Mouse (Mus musculus): Measurements from ENCODE around the gene Git2. TPM values are rescaled to one million over a fixed set of nuclear protein-coding genes. Genes with fewer than 3 reads are reported as not detected.

Git2 gene
- polyA plus RNA-seq, 1 experiment, result 21.6 TPM

- TF ChIP-seq REST (IDR thresholded peaks at IDR 0.05; ENCODE audit: insufficient read depth, insufficient read length), result no peak
- TF ChIP-seq SRF (IDR thresholded peaks at IDR 0.05; ENCODE audit: control insufficient read depth, insufficient read length, low read depth), result no peak
- TF ChIP-seq POLR2AphosphoS2 (IDR thresholded peaks at IDR 0.05; ENCODE audit: insufficient read length, low read depth), result no peak
- TF ChIP-seq MYOD1 (IDR thresholded peaks at IDR 0.05; ENCODE audit: control insufficient read depth in 1 of 3, insufficient read length in 2 of 3, low read depth in 2 of 3), result no peak
- no peak for TF ChIP-seq TCF12 (IDR thresholded peaks at IDR 0.05; ENCODE audit: insufficient read depth, poor library complexity, severe bottlenecking)
- no peak for TF ChIP-seq USF1 (IDR thresholded peaks at IDR 0.05; ENCODE audit: low read depth)
- no peak for TF ChIP-seq CEBPB (IDR thresholded peaks at IDR 0.05; ENCODE audit: insufficient read depth, poor library complexity, severe bottlenecking)
- no peak for TF ChIP-seq MAX (IDR thresholded peaks at IDR 0.05; ENCODE audit: low read depth)
- TF ChIP-seq TCF3 (IDR thresholded peaks at IDR 0.05; ENCODE audit: insufficient read length, low read depth), result no peak
- no peak for TF ChIP-seq E2F4 (IDR thresholded peaks at IDR 0.05; ENCODE audit: insufficient read depth)
- no peak for TF ChIP-seq POLR2A (IDR thresholded peaks at IDR 0.05; ENCODE audit: insufficient read length, low read depth)
- no peak for TF ChIP-seq MYOG (IDR thresholded peaks at IDR 0.05; ENCODE audit: control insufficient read depth in 1 of 3, insufficient read depth in 1 of 3, insufficient read length in 2 of 3, low read depth in 2 of 3)
- H3ac ChIP-seq (ENCODE audit: control insufficient read depth, insufficient read length), result peak overlapping the region; percentile 26
- peak overlapping the region; percentile 44 for H3K4me3 ChIP-seq
- H3K27me3 ChIP-seq (ENCODE audit: control insufficient read depth, insufficient read depth, insufficient read length), result peaks cover 13% of the 10 kb centered on the region
- no peaks in the 10 kb centered on the region for H3K36me3 ChIP-seq (ENCODE audit: control insufficient read depth, insufficient read depth)
- H3K4me2 ChIP-seq (ENCODE audit: low read depth), result peak overlapping the region; percentile 92
- H3K79me2 ChIP-seq (ENCODE audit: control insufficient read depth, insufficient read depth), result no peaks in the 10 kb centered on the region
These were observed 85.5 kb downstream of the Git2 start for GRCm38 (mm10) chr5:114689700-114690366.

- H3K36me3 ChIP-seq (ENCODE audit: control insufficient read depth, insufficient read depth), result no peaks in the 10 kb centered on the region
- TF ChIP-seq TCF12 (IDR thresholded peaks at IDR 0.05; ENCODE audit: insufficient read depth, poor library complexity, severe bottlenecking), result no peak
- no peak for TF ChIP-seq REST (IDR thresholded peaks at IDR 0.05; ENCODE audit: insufficient read depth, insufficient read length)
- no peak for TF ChIP-seq E2F4 (IDR thresholded peaks at IDR 0.05; ENCODE audit: insufficient read depth)
- TF ChIP-seq MYOD1 (IDR thresholded peaks at IDR 0.05; ENCODE audit: control insufficient read depth in 1 of 3, insufficient read length in 2 of 3, low read depth in 2 of 3), result peak in 1 of 3 experiments; percentile 21
- no peak overlapping the region for H3ac ChIP-seq (ENCODE audit: control insufficient read depth, insufficient read length)
- no peak overlapping the region for H3K4me3 ChIP-seq
- H3K79me2 ChIP-seq (ENCODE audit: control insufficient read depth, insufficient read depth), result no peaks in the 10 kb centered on the region
- H3K27me3 ChIP-seq (ENCODE audit: control insufficient read depth, insufficient read depth, insufficient read length), result peaks cover 5% of the 10 kb centered on the region
- H3K4me2 ChIP-seq (ENCODE audit: low read depth), result peak overlapping the region; percentile 92
These were observed 86.6 kb downstream of the Git2 start for GRCm38 (mm10) chr5:114688703-114689102.

GRCm38 (mm10) chr5:114687901-114688300 lies 87.4 kb downstream of the Git2 start:
- Histone ChIP-seq H3ac (ENCODE audit: control insufficient read depth, insufficient read length) (no peak overlapping the region), H3K36me3 (ENCODE audit: control insufficient read depth, insufficient read depth) (no peaks in the 10 kb centered on the region), H3K4me2 (ENCODE audit: low read depth) (no peak overlapping the region), H3K27me3 (ENCODE audit: control insufficient read depth, insufficient read depth, insufficient read length) (no peaks in the 10 kb centered on the region), H3K79me2 (ENCODE audit: control insufficient read depth, insufficient read depth) (no peaks in the 10 kb centered on the region), H3K4me3 (no peak overlapping the region)
- TF ChIP-seq SRF (IDR thresholded peaks at IDR 0.05; ENCODE audit: control insufficient read depth, insufficient read length, low read depth), result no peak
- TF ChIP-seq CEBPB (IDR thresholded peaks at IDR 0.05; ENCODE audit: insufficient read depth, poor library complexity, severe bottlenecking), result no peak
- no peak for TF ChIP-seq TCF3 (IDR thresholded peaks at IDR 0.05; ENCODE audit: insufficient read length, low read depth)
- no peak for TF ChIP-seq USF1 (IDR thresholded peaks at IDR 0.05; ENCODE audit: low read depth)
- TF ChIP-seq REST (IDR thresholded peaks at IDR 0.05; ENCODE audit: insufficient read depth, insufficient read length), result no peak
- TF ChIP-seq POLR2A (IDR thresholded peaks at IDR 0.05; ENCODE audit: insufficient read length, low read depth), result no peak
- TF ChIP-seq E2F4 (IDR thresholded peaks at IDR 0.05; ENCODE audit: insufficient read depth), result no peak
- TF ChIP-seq TCF12 (IDR thresholded peaks at IDR 0.05; ENCODE audit: insufficient read depth, poor library complexity, severe bottlenecking), result no peak
- TF ChIP-seq POLR2AphosphoS2 (IDR thresholded peaks at IDR 0.05; ENCODE audit: insufficient read length, low read depth), result no peak
- TF ChIP-seq MYOG (IDR thresholded peaks at IDR 0.05; ENCODE audit: control insufficient read depth in 1 of 3, insufficient read depth in 1 of 3, insufficient read length in 2 of 3, low read depth in 2 of 3), result no peak

- Histone ChIP-seq H3K79me2 (ENCODE audit: control insufficient read depth, insufficient read depth) (no peaks in the 10 kb centered on the region), H3K27me3 (ENCODE audit: control insufficient read depth, insufficient read depth, insufficient read length) (no peaks in the 10 kb centered on the region), H3ac (ENCODE audit: control insufficient read depth, insufficient read length) (no peak overlapping the region), H3K4me3 (no peak overlapping the region), H3K36me3 (ENCODE audit: control insufficient read depth, insufficient read depth) (no peaks in the 10 kb centered on the region), H3K4me2 (ENCODE audit: low read depth) (no peak overlapping the region)
- no peak for TF ChIP-seq SRF (IDR thresholded peaks at IDR 0.05; ENCODE audit: control insufficient read depth, insufficient read length, low read depth)
- no peak for TF ChIP-seq MAX (IDR thresholded peaks at IDR 0.05; ENCODE audit: low read depth)
- TF ChIP-seq REST (IDR thresholded peaks at IDR 0.05; ENCODE audit: insufficient read depth, insufficient read length), result no peak
- no peak for TF ChIP-seq TCF12 (IDR thresholded peaks at IDR 0.05; ENCODE audit: insufficient read depth, poor library complexity, severe bottlenecking)
- TF ChIP-seq TCF3 (IDR thresholded peaks at IDR 0.05; ENCODE audit: insufficient read length, low read depth), result no peak
- TF ChIP-seq CEBPB (IDR thresholded peaks at IDR 0.05; ENCODE audit: insufficient read depth, poor library complexity, severe bottlenecking), result no peak
- TF ChIP-seq POLR2AphosphoS2 (IDR thresholded peaks at IDR 0.05; ENCODE audit: insufficient read length, low read depth), result no peak
- TF ChIP-seq E2F4 (IDR thresholded peaks at IDR 0.05; ENCODE audit: insufficient read depth), result no peak
- TF ChIP-seq POLR2A (IDR thresholded peaks at IDR 0.05; ENCODE audit: insufficient read length, low read depth), result no peak
- no peak for TF ChIP-seq MYOG (IDR thresholded peaks at IDR 0.05; ENCODE audit: control insufficient read depth in 1 of 3, insufficient read depth in 1 of 3, insufficient read length in 2 of 3, low read depth in 2 of 3)
- TF ChIP-seq MYOD1 (IDR thresholded peaks at IDR 0.05; ENCODE audit: control insufficient read depth in 1 of 3, insufficient read length in 2 of 3, low read depth in 2 of 3), result no peak
- TF ChIP-seq USF1 (IDR thresholded peaks at IDR 0.05; ENCODE audit: low read depth), result no peak
These were observed 88.5 kb downstream of the Git2 start for GRCm38 (mm10) chr5:114686726-114687210.

Measured in myocyte (in vitro differentiated cells).